Mouse (Mus musculus) cerebellum, adult 2 months (tissue): ENCODE data around the gene Sarm1.
"Not testable (repeated sequence)": the region's sequence is repeated elsewhere in the genome, so short reads cannot be mapped to it uniquely, and the experiment has no call there.

Experiments
- CTCF ChIP-seq: fragments of 200-500 bp; IDR thresholded peaks from 2 replicates; pipeline ENCODE4 v1.5.1; 2011; ENCODE audit warnings: low read depth, mild to moderate bottlenecking, control low read depth, low read length, moderate library complexity, borderline replicate concordance; ENCODE audit not compliant: insufficient read depth
- POLR2A ChIP-seq: fragments of 200-500 bp; IDR thresholded peaks from 2 replicates; pipeline ENCODE4 v1.6.1; 2011; ENCODE audit warnings: low read length, control low read depth, borderline replicate concordance; ENCODE audit not compliant: insufficient read depth

DNA sequence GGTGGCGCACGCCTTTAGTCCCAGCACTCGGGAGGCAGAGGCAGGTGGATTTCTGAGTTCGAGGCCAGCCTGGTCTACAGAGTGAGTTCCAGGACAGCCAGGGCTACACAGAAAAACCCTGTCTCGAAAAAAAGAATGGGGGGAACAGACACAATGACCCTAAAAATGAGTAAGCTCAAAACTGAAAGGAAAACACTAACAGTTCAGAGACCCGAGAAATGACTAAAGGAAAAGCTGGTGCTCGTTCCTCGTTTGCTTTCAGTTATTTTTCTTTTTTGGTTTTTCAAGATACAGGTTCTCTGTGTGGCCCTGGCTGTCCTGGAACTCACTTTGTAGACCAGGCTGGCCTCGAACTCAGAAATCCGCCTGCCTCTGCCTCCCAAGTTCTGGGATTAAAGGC, 34.0 kb upstream of the Sarm1 start:
- not testable (repeated sequence) for TF ChIP-seq CTCF, POLR2A
